Mouse (Mus musculus): ENCODE measurements around the gene Idh3b. TPM values are rescaled to one million over a fixed set of nuclear protein-coding genes. Genes with fewer than 3 reads are reported as not detected.

Idh3b gene
- total RNA-seq (2015; ENCODE audit: low replicate concordance) (44.5 and 51.5 TPM in 2 replicates), total RNA-seq (2017; ENCODE audit: low replicate concordance) (19.8 and 27.0 TPM in 2 replicates)

- ATAC-seq (replicated peaks; ENCODE audit: low FRiP score, poor library complexity, severe bottlenecking): peak; percentile 92
Measured at GRCm38 (mm10) chr2:130283854-130284654, at the start of gene Idh3b. Gene Idh3b, minus strand, starts transcription at chr2:130284547.

GRCm38 (mm10) chr2:130329502-130329901, 45.2 kb upstream of the Idh3b start:
- no peak for ATAC-seq (replicated peaks; ENCODE audit: low FRiP score, poor library complexity, severe bottlenecking)

DNA sequence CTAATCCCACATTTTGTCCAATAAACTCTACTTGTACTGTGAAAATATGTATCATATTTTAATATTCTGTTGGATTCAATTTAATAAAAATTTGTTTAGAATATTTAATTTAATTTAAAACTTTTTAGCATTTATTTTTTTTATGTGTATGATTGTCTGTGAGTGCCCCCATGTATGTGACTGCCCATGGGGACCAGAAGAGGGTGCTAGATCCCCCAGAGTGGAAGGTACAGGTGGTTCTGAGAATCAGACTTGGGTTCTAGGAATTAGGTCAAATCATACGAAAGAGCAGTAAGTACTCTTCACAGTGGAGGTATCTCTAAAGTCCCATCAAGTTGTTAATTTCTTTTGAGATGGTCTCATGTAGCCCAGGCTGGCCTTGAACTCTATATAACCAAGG, 42.7 kb upstream of the Idh3b start:
- no peak for ATAC-seq (replicated peaks; ENCODE audit: low FRiP score, poor library complexity, severe bottlenecking)

DNA sequence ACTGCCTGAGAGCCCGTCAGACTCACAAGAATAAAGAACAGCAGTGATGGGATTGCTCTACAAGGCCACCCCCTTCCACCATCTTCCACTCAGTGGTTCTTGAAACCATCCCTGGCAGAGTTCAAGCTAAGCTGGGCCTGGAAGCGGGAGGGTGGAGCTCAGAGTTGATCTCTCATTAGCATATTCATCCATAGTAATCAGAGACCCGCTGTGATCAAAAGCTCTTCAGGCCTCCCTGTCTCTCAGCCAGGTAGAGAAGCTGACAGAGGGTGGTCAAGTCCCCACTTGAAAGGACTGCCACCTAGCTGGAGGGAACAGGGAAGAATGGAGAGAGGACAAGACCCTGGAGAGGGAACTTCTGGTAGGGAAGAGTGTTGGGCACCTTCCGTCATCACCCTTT, 18.7 kb upstream of the Idh3b start:
- ATAC-seq (replicated peaks; ENCODE audit: low FRiP score, poor library complexity, severe bottlenecking): no peak

DNA sequence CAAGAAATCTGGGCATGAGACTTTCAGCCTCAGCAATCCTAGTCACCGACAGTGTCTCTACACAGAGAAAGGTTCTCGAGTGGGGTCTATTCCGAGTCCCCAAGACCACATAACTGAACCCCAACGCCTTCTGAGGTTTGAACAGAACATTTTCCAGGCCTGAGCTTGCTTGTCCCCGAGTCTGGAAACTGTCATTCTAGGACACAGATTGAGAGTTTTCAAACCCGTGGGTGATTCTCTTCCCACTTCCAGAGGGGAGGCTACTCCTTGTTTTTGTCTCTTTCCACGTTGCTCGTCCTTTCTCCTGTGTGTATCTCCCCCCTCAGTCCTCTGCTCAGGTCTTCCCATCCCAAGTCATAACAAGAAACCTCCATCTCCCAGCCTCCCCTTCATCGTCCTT, 13.2 kb upstream of the Idh3b start:
- ATAC-seq (replicated peaks; ENCODE audit: low FRiP score, poor library complexity, severe bottlenecking): no peak

GRCm38 (mm10) chr2:130296134-130296745, 11.9 kb upstream of the Idh3b start:
- ATAC-seq (replicated peaks; ENCODE audit: low FRiP score, poor library complexity, severe bottlenecking): no peak

- no peak for ATAC-seq (replicated peaks; ENCODE audit: low FRiP score, poor library complexity, severe bottlenecking)
Measured at GRCm38 (mm10) chr2:130295331-130296133, 11.2 kb upstream of the Idh3b start.

DNA sequence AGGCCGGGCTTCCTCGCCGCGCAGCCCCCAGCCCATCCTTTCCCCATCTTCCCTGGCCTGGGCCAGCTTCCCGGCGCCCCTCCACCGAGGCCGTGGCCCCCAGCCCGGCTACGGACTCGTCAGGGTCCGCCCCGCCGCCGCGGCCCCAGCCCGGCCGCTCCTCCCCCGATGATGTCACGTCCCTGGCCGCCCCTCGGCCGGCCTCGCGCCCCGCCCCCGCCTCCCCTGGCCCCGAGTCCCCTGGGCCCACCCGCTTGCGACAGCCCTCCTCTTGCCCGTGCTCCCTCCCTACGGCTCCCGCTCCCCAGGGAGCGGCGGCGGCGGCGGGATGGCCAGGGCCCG, 10.6 kb upstream of the Idh3b start, which contains the start of gene Ebf4:
TSS of gene Ebf4 (plus strand) at position 234 of the 342 bp plus-strand sequence.
- ATAC-seq (replicated peaks; ENCODE audit: low FRiP score, poor library complexity, severe bottlenecking): no peak

- no peak for ATAC-seq (replicated peaks; ENCODE audit: low FRiP score, poor library complexity, severe bottlenecking)
Measured at GRCm38 (mm10) chr2:130294218-130294935, 10.0 kb upstream of the Idh3b start.

- ATAC-seq (replicated peaks; ENCODE audit: low FRiP score, poor library complexity, severe bottlenecking): no peak
Measured at GRCm38 (mm10) chr2:130293486-130293885, 9.1 kb upstream of the Idh3b start.

DNA sequence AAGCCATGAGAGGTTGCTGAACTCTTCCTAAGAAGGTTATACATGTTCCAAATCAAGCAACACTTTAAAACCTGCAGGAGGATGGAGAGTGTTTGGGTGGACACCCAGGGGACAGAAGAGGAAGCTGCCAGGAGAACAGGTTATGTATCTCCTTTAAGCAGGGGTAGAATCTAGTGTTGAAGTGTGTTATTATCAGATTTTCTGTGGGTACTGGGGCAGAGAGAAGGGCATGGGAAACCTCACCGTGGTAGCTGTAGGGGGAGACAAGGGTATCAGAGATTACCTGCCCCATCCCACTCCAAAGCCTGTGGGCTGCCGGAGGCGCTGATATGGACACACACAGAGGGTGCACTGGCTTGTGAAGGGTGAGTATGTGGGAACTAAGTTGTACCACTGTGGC, 8.7 kb upstream of the Idh3b start:
- no peak for ATAC-seq (replicated peaks; ENCODE audit: low FRiP score, poor library complexity, severe bottlenecking)

DNA sequence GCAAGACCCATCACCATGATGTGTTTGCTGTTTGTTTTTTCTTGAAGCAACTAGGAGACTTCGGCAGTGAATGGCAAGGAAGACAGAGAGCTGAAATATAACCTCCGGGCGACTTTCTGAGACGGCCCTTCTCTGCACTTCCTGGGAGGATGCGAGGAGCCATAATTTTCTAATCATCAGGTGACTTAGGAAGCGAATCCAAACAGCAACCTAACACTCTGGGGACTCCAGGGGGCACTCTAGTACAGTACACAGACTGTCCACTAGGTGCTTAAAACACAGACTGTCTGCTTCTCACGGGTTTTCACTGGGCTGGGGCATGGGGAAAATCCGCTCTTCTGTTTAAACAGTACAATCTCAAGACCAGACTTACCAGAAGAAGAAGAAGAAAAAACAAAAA, 7.1 kb upstream of the Idh3b start:
- peak; percentile 78 for ATAC-seq (replicated peaks; ENCODE audit: low FRiP score, poor library complexity, severe bottlenecking)

DNA sequence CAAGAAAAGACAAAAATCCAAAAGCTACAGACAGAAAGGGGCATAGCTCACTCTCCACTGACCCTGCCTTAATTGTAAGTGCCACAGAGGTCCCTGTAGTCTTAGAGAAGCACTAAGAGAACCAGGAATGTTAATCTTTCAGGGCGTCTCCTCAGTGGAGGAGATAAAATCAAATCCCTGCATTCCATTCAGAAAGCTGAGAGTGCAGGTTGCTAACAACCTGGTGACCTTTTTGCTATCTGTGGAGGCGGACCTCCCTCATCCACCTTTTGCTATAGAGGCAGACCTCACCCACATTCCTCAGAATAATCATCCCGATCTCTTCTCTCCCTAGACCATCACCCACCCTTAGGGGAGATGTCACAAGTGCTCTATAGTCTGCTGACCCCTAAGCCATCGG, 4.7 kb upstream of the Idh3b start:
- ATAC-seq (replicated peaks; ENCODE audit: low FRiP score, poor library complexity, severe bottlenecking): no peak

- ATAC-seq (replicated peaks; ENCODE audit: low FRiP score, poor library complexity, severe bottlenecking): no peak
Measured at GRCm38 (mm10) chr2:130280818-130281217, 3.5 kb downstream of the Idh3b start.

GRCm38 (mm10) chr2:130280224-130280623, 4.1 kb downstream of the Idh3b start:
- ATAC-seq (replicated peaks; ENCODE audit: low FRiP score, poor library complexity, severe bottlenecking): no peak

DNA sequence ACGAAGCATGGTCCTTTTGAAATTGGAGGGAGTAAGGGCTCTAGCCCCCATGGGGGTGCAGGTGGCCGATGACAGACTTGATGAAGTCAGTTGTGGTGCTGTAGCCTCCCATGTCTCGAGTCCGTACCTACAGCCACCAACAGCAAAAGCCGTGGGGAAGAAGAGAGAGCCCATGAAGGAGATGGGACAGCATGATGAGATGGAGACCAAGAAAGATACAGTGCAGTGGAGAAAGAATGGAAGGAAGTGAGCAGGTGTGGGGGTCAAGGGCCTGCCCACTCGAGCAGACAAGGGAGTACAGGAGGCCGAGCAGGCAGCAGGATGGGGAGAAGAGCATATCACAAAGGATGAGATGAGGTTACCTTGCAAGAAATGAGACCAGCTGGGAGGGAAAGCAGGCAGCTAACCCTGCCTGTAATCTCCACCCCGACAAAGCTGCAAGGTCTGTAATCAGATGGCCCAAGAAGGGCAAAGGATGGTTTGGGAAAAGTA, 4.7 kb downstream of the Idh3b start:
- no peak for ATAC-seq (replicated peaks; ENCODE audit: low FRiP score, poor library complexity, severe bottlenecking)

DNA sequence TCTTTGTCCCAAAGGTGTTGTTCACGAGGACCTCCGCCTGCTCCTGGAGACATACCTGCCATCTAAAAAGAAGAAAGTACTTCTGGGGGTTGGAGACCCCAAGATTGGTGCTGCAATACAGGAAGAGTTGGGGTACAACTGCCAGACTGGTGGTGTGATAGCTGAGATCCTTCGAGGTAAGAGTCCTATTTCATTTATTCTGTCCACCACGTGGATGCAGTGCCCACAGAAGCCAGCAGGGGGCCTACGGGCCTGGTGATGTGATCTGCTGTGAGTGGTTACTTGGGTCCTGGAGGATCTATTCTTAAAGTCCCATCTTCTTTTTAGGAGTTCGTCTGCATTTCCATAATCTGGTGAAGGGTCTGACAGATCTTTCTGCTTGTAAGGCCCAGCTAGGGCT, 8.7 kb downstream of the Idh3b start:
- peak; percentile 55 for ATAC-seq (replicated peaks; ENCODE audit: low FRiP score, poor library complexity, severe bottlenecking)

- no peak for ATAC-seq (replicated peaks; ENCODE audit: low FRiP score, poor library complexity, severe bottlenecking)
Measured at GRCm38 (mm10) chr2:130274862-130275261, 9.5 kb downstream of the Idh3b start.

DNA sequence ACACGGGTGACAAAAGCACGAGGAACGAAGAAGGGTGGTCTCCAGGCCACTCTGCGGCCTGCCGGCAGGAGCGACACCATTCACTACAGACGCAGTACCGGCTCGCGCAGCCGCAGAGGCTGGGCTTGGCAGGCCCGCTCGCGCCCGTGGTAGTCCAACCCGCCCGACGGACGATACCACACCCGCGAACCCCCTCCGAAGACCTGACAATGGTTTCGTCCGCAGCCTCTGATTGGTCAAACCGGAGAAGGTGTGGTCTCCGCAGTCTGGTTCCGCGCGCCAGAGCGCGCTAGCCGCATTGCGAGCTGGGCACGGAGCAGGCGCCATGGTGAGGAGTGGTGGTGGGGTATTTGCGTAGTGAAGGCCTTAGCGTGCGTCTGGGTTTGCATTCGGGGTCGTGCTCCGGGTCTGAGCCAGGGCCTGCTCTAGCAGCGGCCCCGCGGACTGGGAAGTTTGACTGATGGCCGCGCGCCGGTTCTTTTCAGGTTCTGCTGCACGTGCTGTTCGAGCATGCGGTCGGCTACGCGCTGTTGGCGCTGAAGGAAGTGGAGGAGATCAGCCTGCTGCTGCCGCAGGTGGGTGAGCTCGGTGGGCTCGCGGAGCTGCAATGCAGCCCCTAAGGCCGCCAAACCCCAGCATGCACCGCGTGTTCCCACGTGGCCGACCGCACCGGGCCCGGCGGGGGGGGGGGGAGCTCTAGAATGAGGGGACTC, 10.0 kb downstream of the Idh3b start, which contains the start of gene Nop56:
TSS of gene Nop56 (plus strand) at position 282 of the 713 bp plus-strand sequence.
- peak; percentile 93 for ATAC-seq (replicated peaks; ENCODE audit: low FRiP score, poor library complexity, severe bottlenecking)

All from erythroblast, adult 5-6 weeks (primary cell).